Comparison of ENCODE assay signal across 29 mouse cellular contexts in genomic region chr9:94610101-94610500, GRCm38 (mm10). TPM values are rescaled to one million over a fixed set of nuclear protein-coding genes. Genes with fewer than 3 reads are reported as not detected.
A peak's percentile ranks its signal among the peaks of the same experiment; 100 is the strongest.
DNase-seq lines count a peak whose midpoint lies in the region; ATAC-seq and TF ChIP-seq lines count a peak whose summit lies in the region.
"Had no signal": no experiment of that assay in that cellular context is flagged by ENCODE, and none has a peak within 500 bp of the region (broad histone marks: within the 10 kb centered on the region; RNA-seq: fewer than 3 reads in every experiment).

No protein-coding gene starts in this region.

- H3K27me3 ChIP-seq in forebrain, embryonic 11.5 days (ENCODE audit: control insufficient read depth, insufficient read depth, low read length), result no peaks in the 10 kb centered on the region
- no peaks in the 10 kb centered on the region for H3K27me3 ChIP-seq in forebrain, postnatal 0 days (ENCODE audit: insufficient read depth, low read length)
- H3K27me3 ChIP-seq in midbrain, embryonic 11.5 days (ENCODE audit: control insufficient read depth, insufficient read depth, low read length), result no peaks in the 10 kb centered on the region
- H3K27me3 ChIP-seq in midbrain, embryonic 16.5 days (ENCODE audit: control insufficient read depth, insufficient read depth, low read depth, low read length), result no peaks in the 10 kb centered on the region
- H3K27me3 ChIP-seq in midbrain, embryonic 13.5 days, result no peaks in the 10 kb centered on the region
- no peaks in the 10 kb centered on the region for H3K27me3 ChIP-seq in midbrain, postnatal 0 days (ENCODE audit: insufficient read depth, low read length)
- H3K27me3 ChIP-seq: CH12.LX; embryonic facial prominence, embryonic 13.5 days; embryonic facial prominence, embryonic 15.5 days; forebrain, embryonic 13.5 days; forebrain, embryonic 15.5 days; Patski had no signal

- DNase-seq in forebrain, embryonic 11.5 days (ENCODE audit: low spot score), result peak; percentile 1
- no peak for DNase-seq in forebrain, postnatal 0 days
- DNase-seq in midbrain, embryonic 11.5 days (ENCODE audit: low spot score, missing footprints), result peak; percentile 87
- no peak for DNase-seq in midbrain, postnatal 0 days (ENCODE audit: low spot score)
- DNase-seq in retina, embryonic 14.5 days (ENCODE audit: low spot score), result peak; percentile 5
- DNase-seq in retina, postnatal 1 day, result no peak
- DNase-seq: adrenal gland, adult 8-10 months; adrenal gland, postnatal 14 days; adrenal gland, postnatal 36 days; B cell, adult 2 months; cerebellum, adult 11 months; cerebellum, adult 18-20 months; cerebellum, adult 8-10 months; cerebellum, adult 9-11 months; cerebellum, postnatal 36 days; embryo, embryonic 11 days had no signal

- no peak for TF ChIP-seq CTCF in forebrain, postnatal 0 days (IDR thresholded peaks at IDR 0.05; ENCODE audit: low read depth)
- TF ChIP-seq CTCF in midbrain, postnatal 0 days (IDR thresholded peaks at IDR 0.05), result no peak

- no peak overlapping the region for H3K4me3 ChIP-seq in forebrain, embryonic 11.5 days (ENCODE audit: low read depth, low read length)
- no peak overlapping the region for H3K4me3 ChIP-seq in forebrain, postnatal 0 days (ENCODE audit: low read depth, low read length)
- no peak overlapping the region for H3K4me3 ChIP-seq in midbrain, embryonic 11.5 days (ENCODE audit: low read depth, low read length)
- H3K4me3 ChIP-seq in midbrain, embryonic 16.5 days (ENCODE audit: low read depth, low read length), result no peak overlapping the region
- no peak overlapping the region for H3K4me3 ChIP-seq in midbrain, embryonic 13.5 days (replicated peaks)
- H3K4me3 ChIP-seq in midbrain, postnatal 0 days (ENCODE audit: low read depth, low read length), result no peak overlapping the region
- H3K4me3 ChIP-seq: embryonic facial prominence, embryonic 13.5 days; embryonic facial prominence, embryonic 15.5 days; erythroblast, embryonic 14.5 days; forebrain, embryonic 10.5 days; forebrain, embryonic 13.5 days; forebrain, embryonic 15.5 days had no signal

- H3K9me3 ChIP-seq in forebrain, embryonic 11.5 days (ENCODE audit: control insufficient read depth, low read length), result no peaks in the 10 kb centered on the region
- H3K9me3 ChIP-seq in forebrain, postnatal 0 days (ENCODE audit: low read length), result no peaks in the 10 kb centered on the region
- H3K9me3 ChIP-seq in midbrain, embryonic 11.5 days (ENCODE audit: control insufficient read depth, low read length), result no peaks in the 10 kb centered on the region
- H3K9me3 ChIP-seq in midbrain, embryonic 16.5 days (replicated peaks; ENCODE audit: control insufficient read depth, low read length, poor library complexity, severe bottlenecking), result no peaks in the 10 kb centered on the region
- no peaks in the 10 kb centered on the region for H3K9me3 ChIP-seq in midbrain, embryonic 13.5 days
- H3K9me3 ChIP-seq in midbrain, postnatal 0 days (ENCODE audit: low read length), result no peaks in the 10 kb centered on the region
- H3K9me3 ChIP-seq: embryonic facial prominence, embryonic 13.5 days; embryonic facial prominence, embryonic 15.5 days; forebrain, embryonic 10.5 days; forebrain, embryonic 13.5 days; forebrain, embryonic 15.5 days; G1E had no signal

- H3K9ac ChIP-seq in forebrain, embryonic 11.5 days (ENCODE audit: low read length), result no peak overlapping the region
- no peak overlapping the region for H3K9ac ChIP-seq in forebrain, postnatal 0 days
- H3K9ac ChIP-seq in midbrain, embryonic 11.5 days (ENCODE audit: low read length), result no peak overlapping the region
- no peak overlapping the region for H3K9ac ChIP-seq in midbrain, embryonic 16.5 days (ENCODE audit: low read depth, low read length)
- no peak overlapping the region for H3K9ac ChIP-seq in midbrain, embryonic 13.5 days (replicated peaks)
- no peak overlapping the region for H3K9ac ChIP-seq in midbrain, postnatal 0 days (replicated peaks; ENCODE audit: low read length, poor library complexity, severe bottlenecking)
- H3K9ac ChIP-seq: embryonic facial prominence, embryonic 13.5 days; embryonic facial prominence, embryonic 15.5 days; forebrain, embryonic 13.5 days; forebrain, embryonic 15.5 days had no signal

- ATAC-seq in forebrain, embryonic 11.5 days (replicated peaks; ENCODE audit: low FRiP score), result no peak
- ATAC-seq in forebrain, postnatal 0 days, result no peak
- peak; percentile 55 for ATAC-seq in midbrain, embryonic 11.5 days (ENCODE audit: low FRiP score)
- ATAC-seq in midbrain, embryonic 16.5 days, result no peak
- ATAC-seq in midbrain, embryonic 13.5 days, result 0 out of 2 replicates have a peak, but pooled peaks have one; percentile 34
- ATAC-seq in midbrain, postnatal 0 days (ENCODE audit: low FRiP score), result no peak
- ATAC-seq: activated CD4-positive, CD25-positive, alpha-beta regulatory T cell, adult 4 months; CD4-positive, CD25-positive, alpha-beta regulatory T cell, adult 4 months; Patski had no signal

- peaks cover 2% of the 10 kb centered on the region; the same call in 1 of the 2 replicates for H3K4me1 ChIP-seq in forebrain, embryonic 11.5 days (replicated peaks; ENCODE audit: control insufficient read depth, insufficient read depth, low read length)
- no peaks in the 10 kb centered on the region for H3K4me1 ChIP-seq in forebrain, postnatal 0 days (ENCODE audit: insufficient read depth)
- peaks cover 7% of the 10 kb centered on the region for H3K4me1 ChIP-seq in midbrain, embryonic 11.5 days (ENCODE audit: control insufficient read depth, insufficient read depth, low read length)
- H3K4me1 ChIP-seq in midbrain, embryonic 16.5 days (ENCODE audit: control insufficient read depth, insufficient read depth, low read length), result peaks cover 14% of the 10 kb centered on the region
- peaks cover 14% of the 10 kb centered on the region for H3K4me1 ChIP-seq in midbrain, embryonic 13.5 days (replicated peaks)
- H3K4me1 ChIP-seq in midbrain, postnatal 0 days (ENCODE audit: insufficient read depth, low read length), result peaks cover 4% of the 10 kb centered on the region; the same call in 1 of the 2 replicates

- WGBS in forebrain, embryonic 11.5 days, result 50% methylated on average over 3 of the region's 3 CpGs
- 23% methylated on average over 3 of the region's 3 CpGs for WGBS in forebrain, postnatal 0 days
- WGBS in midbrain, embryonic 11.5 days, result 48% methylated on average over 3 of the region's 3 CpGs
- 48% methylated on average over 3 of the region's 3 CpGs for WGBS in midbrain, embryonic 16.5 days
- 33% methylated on average over 3 of the region's 3 CpGs for WGBS in midbrain, embryonic 13.5 days
- 42% methylated on average over 3 of the region's 3 CpGs for WGBS in midbrain, postnatal 0 days

- no peaks in the 10 kb centered on the region for H3K36me3 ChIP-seq in forebrain, embryonic 11.5 days (ENCODE audit: control insufficient read depth, insufficient read depth, low read length)
- H3K36me3 ChIP-seq in forebrain, postnatal 0 days (ENCODE audit: insufficient read depth), result no peaks in the 10 kb centered on the region
- H3K36me3 ChIP-seq in midbrain, embryonic 11.5 days (ENCODE audit: control insufficient read depth, insufficient read depth, low read length), result no peaks in the 10 kb centered on the region
- H3K36me3 ChIP-seq in midbrain, embryonic 16.5 days (ENCODE audit: control insufficient read depth, insufficient read depth, low read length), result no peaks in the 10 kb centered on the region
- H3K36me3 ChIP-seq in midbrain, embryonic 13.5 days, result no peaks in the 10 kb centered on the region
- no peaks in the 10 kb centered on the region for H3K36me3 ChIP-seq in midbrain, postnatal 0 days (ENCODE audit: insufficient read depth, low read length)
- H3K36me3 ChIP-seq: embryonic facial prominence, embryonic 13.5 days; embryonic facial prominence, embryonic 15.5 days; forebrain, embryonic 10.5 days; forebrain, embryonic 15.5 days; G1E had no signal

- H3K27ac ChIP-seq in forebrain, embryonic 11.5 days (ENCODE audit: low read depth, low read length), result no peak overlapping the region
- H3K27ac ChIP-seq in forebrain, postnatal 0 days (ENCODE audit: low read depth, low read length), result no peak overlapping the region
- no peak overlapping the region for H3K27ac ChIP-seq in midbrain, embryonic 11.5 days (ENCODE audit: low read depth, low read length)
- no peak overlapping the region for H3K27ac ChIP-seq in midbrain, embryonic 16.5 days (ENCODE audit: low read length)
- H3K27ac ChIP-seq in midbrain, embryonic 13.5 days, result no peak overlapping the region
- no peak overlapping the region for H3K27ac ChIP-seq in midbrain, postnatal 0 days (ENCODE audit: low read depth, low read length)
- H3K27ac ChIP-seq: embryonic facial prominence, embryonic 13.5 days; embryonic facial prominence, embryonic 15.5 days; forebrain, embryonic 10.5 days; forebrain, embryonic 13.5 days had no signal

- no peak overlapping the region for H3K4me2 ChIP-seq in forebrain, embryonic 11.5 days (ENCODE audit: low read depth, low read length, severe bottlenecking)
- H3K4me2 ChIP-seq in forebrain, postnatal 0 days (ENCODE audit: low read depth), result no peak overlapping the region
- no peak overlapping the region for H3K4me2 ChIP-seq in midbrain, embryonic 11.5 days
- no peak overlapping the region for H3K4me2 ChIP-seq in midbrain, embryonic 16.5 days (ENCODE audit: low read length)
- H3K4me2 ChIP-seq in midbrain, embryonic 13.5 days (replicated peaks), result no peak overlapping the region
- H3K4me2 ChIP-seq in midbrain, postnatal 0 days (ENCODE audit: low read depth, low read length, poor library complexity, severe bottlenecking), result no peak overlapping the region
- H3K4me2 ChIP-seq: embryonic facial prominence, embryonic 13.5 days; embryonic facial prominence, embryonic 15.5 days; forebrain, embryonic 13.5 days had no signal

RNA-seq across cellular contexts. Expression of gene Slc9a9, which starts 59.6 kb away (rescaled TPM):
- polyA plus RNA-seq in forebrain, embryonic 11.5 days (2014; fragmentation: Nextera tagmentation; extraction: Ambion mirVana), result 1.6 and 2.0 TPM in 2 replicates
- total RNA-seq in forebrain, postnatal 0 days (2014; rRNA removed), result 5.3 and 6.7 TPM in 2 replicates
- polyA plus RNA-seq in forebrain, postnatal 0 days (2015; fragmentation: Nextera tagmentation; extraction: Ambion mirVana), result 3.3 and 4.8 TPM in 2 replicates
- 3.3 TPM in 2 replicates for polyA plus RNA-seq in midbrain, embryonic 11.5 days (2014; fragmentation: Nextera tagmentation; extraction: Ambion mirVana)
- polyA plus RNA-seq in midbrain, embryonic 16.5 days (2015; fragmentation: Nextera tagmentation; extraction: Ambion mirVana), result 6.6 and 7.4 TPM in 2 replicates
- 5.6 and 6.1 TPM in 2 replicates for polyA plus RNA-seq in midbrain, embryonic 13.5 days (2015; fragmentation: Nextera tagmentation; extraction: Ambion mirVana)
- 6.7 and 6.9 TPM in 2 replicates for total RNA-seq in midbrain, postnatal 0 days (2014; rRNA removed)
- polyA plus RNA-seq in midbrain, postnatal 0 days (2015; fragmentation: Nextera tagmentation; extraction: Ambion mirVana), result 5.7 and 6.0 TPM in 2 replicates
- total RNA-seq: CH12.LX had no signal
- polyA plus RNA-seq: G1E had no signal

Comparison
In these comparisons a context has a peak if more than half of its experiments do, and no peak if none do; other contexts are left out.
1. ATAC-seq: peak in midbrain, embryonic 11.5 days (single experiment) and midbrain, embryonic 13.5 days (single experiment); none in forebrain, embryonic 11.5 days (single experiment), forebrain, postnatal 0 days (single experiment), midbrain, embryonic 16.5 days (single experiment) and midbrain, postnatal 0 days (single experiment).
2. DNase-seq: peak in forebrain, embryonic 11.5 days (single experiment), midbrain, embryonic 11.5 days (single experiment) and retina, embryonic 14.5 days (single experiment); none in forebrain, postnatal 0 days (single experiment), midbrain, postnatal 0 days (single experiment) and retina, postnatal 1 day (single experiment).